Mouse (Mus musculus) MEL (cell line): ENCODE results near the gene Synpo2l. TPM values are rescaled to one million over a fixed set of nuclear protein-coding genes. Genes with fewer than 3 reads are reported as not detected.

Source experiments
- DNase-seq: peaks from one replicate; pipeline ENCODE4 v3.0.0; 2011; ENCODE audit warnings: low read depth, low spot score
- H3K27ac ChIP-seq: 2 replicates; pipeline ENCODE4 v1.5.1; 2012; ENCODE audit warnings: low read depth, mild to moderate bottlenecking, control low read depth, low read length, moderate library complexity; ENCODE audit not compliant: control insufficient read depth
- H3K27me3 ChIP-seq, 2 experiments: fragments of 150-350 bp in 1 of 2; sonication (generic) in 1 of 2; 2 replicates each; pipeline ENCODE4 v1.6.1; 2012; ENCODE audit warnings: low read length in 2 of 2, mild to moderate bottlenecking in 2 of 2, improper control_type of control experiment in 1 of 2, moderate library complexity in 1 of 2; ENCODE audit not compliant: insufficient read depth in 2 of 2, control insufficient read depth in 1 of 2
- H3K36me3 ChIP-seq, 2 experiments: 2 replicates each; pipeline ENCODE4 v1.6.1; 2012 to 2014; ENCODE audit warnings: low read length in 2 of 2, improper control_type of control experiment in 1 of 2, inconsistent platforms in 1 of 2, mild to moderate bottlenecking in 1 of 2; ENCODE audit not compliant: insufficient read depth in 2 of 2, control insufficient read depth in 1 of 2
- H3K4me1 ChIP-seq, 2 experiments: fragments of 150-350 bp in 1 of 2; sonication (generic) in 1 of 2; 2 replicates each; pipeline ENCODE4 v1.6.1; 2012; ENCODE audit warnings: low read length in 2 of 2, improper control_type of control experiment in 1 of 2, mild to moderate bottlenecking in 1 of 2; ENCODE audit not compliant: insufficient read depth in 2 of 2, control insufficient read depth in 1 of 2
- H3K4me3 ChIP-seq, 2 experiments: fragments of 150-350 bp in 1 of 2; sonication (generic) in 1 of 2; 2 replicates each; pipeline ENCODE4 v1.5.1; 2012; ENCODE audit warnings: low read depth in 2 of 2, low read length in 2 of 2, mild to moderate bottlenecking in 2 of 2, moderate library complexity in 2 of 2, control low read depth in 1 of 2, improper control_type of control experiment in 1 of 2; ENCODE audit not compliant: control insufficient read depth in 1 of 2, insufficient read depth in 1 of 2
- H3K79me2 ChIP-seq: 2 replicates; pipeline ENCODE4 v1.6.1; 2012; ENCODE audit warnings: mild to moderate bottlenecking, low read length, moderate library complexity; ENCODE audit not compliant: control insufficient read depth, poor library complexity, insufficient read depth
- H3K9ac ChIP-seq: 2 replicates; pipeline ENCODE4 v1.6.1; 2012; ENCODE audit warnings: low read depth, mild to moderate bottlenecking, control low read depth, low read length, moderate library complexity; ENCODE audit not compliant: control insufficient read depth, poor library complexity, severe bottlenecking
- H3K9me3 ChIP-seq: fragments of 150-350 bp; sonication (generic); replicated peaks from 2 replicates; pipeline ENCODE4 v1.6.1; 2012; ENCODE audit warnings: mild to moderate bottlenecking, low read length, improper control_type of control experiment, moderate library complexity; ENCODE audit not compliant: insufficient read depth
- CHD1 ChIP-seq: IDR thresholded peaks from 2 replicates; pipeline ENCODE4 v1.6.1; 2012; ENCODE audit warnings: low read depth, mild to moderate bottlenecking, inconsistent platforms, low read length, improper control_type of control experiment
- E2F4 ChIP-seq: IDR thresholded peaks from 2 replicates; pipeline ENCODE4 v1.6.1; 2011; ENCODE audit warnings: low read depth, low read length, improper control_type of control experiment, borderline replicate concordance
- EP300 ChIP-seq, 2 experiments: IDR thresholded peaks; 2 replicates each; pipeline ENCODE4 v1.6.1; 2011; ENCODE audit warnings: improper control_type of control experiment in 2 of 2, low read length in 2 of 2, low read depth in 1 of 2, mild to moderate bottlenecking in 1 of 2
- JUND ChIP-seq: IDR thresholded peaks from 2 replicates; pipeline ENCODE4 v1.6.1; 2011; ENCODE audit warnings: low read depth, mild to moderate bottlenecking, improper control_type of control experiment, low read length
- KAT2A ChIP-seq: conservative IDR thresholded peaks from 2 replicates; pipeline ENCODE4 v1.6.1; 2012; ENCODE audit warnings: low read depth, low read length, improper control_type of control experiment, inconsistent platforms
- MAFK ChIP-seq: IDR thresholded peaks from 2 replicates; pipeline ENCODE4 v1.6.1; 2011; ENCODE audit warnings: low read depth, mild to moderate bottlenecking, low read length, improper control_type of control experiment, borderline replicate concordance
- MAZ ChIP-seq: IDR thresholded peaks from 2 replicates; pipeline ENCODE4 v1.6.1; 2012; ENCODE audit warnings: low read depth, mild to moderate bottlenecking, inconsistent platforms, low read length, improper control_type of control experiment
- MEF2A ChIP-seq: IDR thresholded peaks from 2 replicates; pipeline ENCODE4 v1.6.1; 2014; ENCODE audit warnings: low read depth, mild to moderate bottlenecking, inconsistent platforms, low read length, improper control_type of control experiment; ENCODE audit not compliant: poor library complexity, insufficient replicate concordance, severe bottlenecking; ENCODE audit errors: extremely low read depth
- MYB ChIP-seq: IDR thresholded peaks from 2 replicates; pipeline ENCODE4 v1.6.1; 2011; ENCODE audit warnings: mild to moderate bottlenecking, low read depth, low read length, improper control_type of control experiment
- MYC ChIP-seq: IDR thresholded peaks from 2 replicates; pipeline ENCODE4 v1.6.1; 2011; ENCODE audit warnings: low read depth, mild to moderate bottlenecking, low read length, improper control_type of control experiment, moderate library complexity
- SMC3 ChIP-seq: IDR thresholded peaks from 2 replicates; pipeline ENCODE4 v1.6.1; 2011; ENCODE audit warnings: low read depth, low read length, improper control_type of control experiment
- TBP ChIP-seq: IDR thresholded peaks from 2 replicates; pipeline ENCODE4 v1.8.0; 2011; ENCODE audit warnings: low read depth, low read length, improper control_type of control experiment
- ZKSCAN1 ChIP-seq: IDR thresholded peaks from 2 replicates; pipeline ENCODE4 v1.6.1; 2012; ENCODE audit warnings: low read depth, mild to moderate bottlenecking, inconsistent platforms, low read length, improper control_type of control experiment, moderate library complexity
- ZNF384 ChIP-seq: IDR thresholded peaks from 2 replicates; pipeline ENCODE4 v1.6.1; 2012; ENCODE audit warnings: low read depth, mild to moderate bottlenecking, inconsistent platforms, low read length, improper control_type of control experiment
- polyA plus RNA-seq, 2 experiments: library from polyadenylated mRNA; stranded (reverse) in 1 of 2; unstranded in 1 of 2; fragments of >175 nt in 1 of 2; fragments of >200 nt in 1 of 2; gene quantifications; 2 replicates each; pipeline versions ENCODE4 v1.2.1 to v1.2.4; 2012; ENCODE audit warnings: low replicate concordance in 2 of 2, low read depth in 1 of 2; ENCODE audit not compliant: insufficient read length in 2 of 2, insufficient read depth in 1 of 2, missing spikeins in 1 of 2
- total RNA-seq: library from RNA; depleted of rRNA; stranded (reverse); fragments of 300-350 nt; gene quantifications from 2 replicates; pipeline ENCODE4 v1.2.3, GENCODE M21; 2012

The Synpo2l gene
- total and polyA plus RNA-seq, 3 experiments, result 0.04 to 0.06 TPM; not detected in 1

DNA sequence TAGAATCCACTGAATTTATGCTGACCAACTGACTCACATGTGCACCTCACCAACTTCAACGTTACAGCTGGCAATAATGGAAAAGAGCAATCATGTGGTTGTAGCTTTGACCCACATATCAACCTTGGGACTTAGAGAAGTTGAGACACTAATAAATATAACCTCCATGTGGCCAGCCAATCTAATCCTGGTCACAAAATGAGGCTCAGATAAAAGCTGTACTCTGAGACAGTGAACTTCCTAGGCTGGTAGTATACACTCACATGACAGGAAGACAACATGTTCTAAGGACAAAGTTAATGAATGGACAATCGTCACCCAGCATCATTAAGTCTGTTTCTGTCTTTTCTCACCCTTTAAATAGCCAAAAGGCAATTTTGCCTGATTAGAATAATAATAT, 41.7 kb downstream of the Synpo2l start:
- TF ChIP-seq E2F4 (no peak), ZNF384 (no peak), TBP (no peak), MAFK (no peak), ZKSCAN1 (no peak), KAT2A (no peak), JUND (no peak), MEF2A (no peak), MYC (no peak)
- TF ChIP-seq, all 39 proteins: peak for 0
- no peaks in the 10 kb centered on the region for H3K9me3 ChIP-seq
- no peak for DNase-seq
- H3K9ac ChIP-seq, result no peak overlapping the region
- no peaks in the 10 kb centered on the region for H3K27me3 ChIP-seq
- peaks cover 0 to 7% of the 10 kb centered on the region in 2 experiments; a peak in 2 of 4 replicates for H3K36me3 ChIP-seq
- peaks cover 2 to 6% of the 10 kb centered on the region in 2 experiments; a peak in 2 of 4 replicates for H3K4me1 ChIP-seq
- no peak overlapping the region for H3K4me3 ChIP-seq
- peaks cover 1% of the 10 kb centered on the region; the same call in 1 of the 2 replicates for H3K79me2 ChIP-seq
- H3K27ac ChIP-seq, result no peak overlapping the region

DNA sequence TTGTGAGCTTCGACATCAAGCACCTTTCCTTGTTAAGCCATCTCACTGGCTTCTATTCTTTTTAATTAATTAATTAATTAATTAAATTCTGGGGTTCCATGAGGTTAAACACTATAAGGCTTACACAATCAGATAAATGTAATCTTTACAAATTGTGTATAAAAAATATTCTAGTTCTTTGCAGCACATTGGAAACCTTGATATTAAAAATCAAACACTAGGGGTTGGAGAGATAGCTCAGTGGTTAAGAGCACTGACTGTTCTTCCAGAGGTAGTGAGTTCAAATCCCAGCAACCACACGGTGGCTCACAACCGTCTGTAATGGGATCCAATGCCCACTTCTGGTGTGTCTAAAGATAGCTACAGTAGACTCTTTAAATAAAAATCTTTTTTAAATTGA, 45.2 kb downstream of the Synpo2l start:
- H3K4me3 ChIP-seq, result no peak overlapping the region
- H3K4me1 ChIP-seq, result peaks cover 2 to 6% of the 10 kb centered on the region in 2 experiments; a peak in 2 of 4 replicates
- H3K79me2 ChIP-seq, result peaks cover 1% of the 10 kb centered on the region; the same call in 1 of the 2 replicates
- no peak overlapping the region for H3K27ac ChIP-seq
- no peaks in the 10 kb centered on the region for H3K27me3 ChIP-seq
- no peaks in the 10 kb centered on the region for H3K9me3 ChIP-seq
- no peak for TF ChIP-seq MAZ
- TF ChIP-seq E2F4, result no peak
- TF ChIP-seq MYC, result no peak
- no peak for TF ChIP-seq KAT2A
- TF ChIP-seq TBP, result peak; percentile 92
- TF ChIP-seq CHD1, result no peak
- TF ChIP-seq SMC3, result no peak
- no peak for TF ChIP-seq JUND
- H3K9ac ChIP-seq, result no peak overlapping the region
- peaks cover 0 to 7% of the 10 kb centered on the region in 2 experiments; a peak in 2 of 4 replicates for H3K36me3 ChIP-seq
- no peak for DNase-seq

DNA sequence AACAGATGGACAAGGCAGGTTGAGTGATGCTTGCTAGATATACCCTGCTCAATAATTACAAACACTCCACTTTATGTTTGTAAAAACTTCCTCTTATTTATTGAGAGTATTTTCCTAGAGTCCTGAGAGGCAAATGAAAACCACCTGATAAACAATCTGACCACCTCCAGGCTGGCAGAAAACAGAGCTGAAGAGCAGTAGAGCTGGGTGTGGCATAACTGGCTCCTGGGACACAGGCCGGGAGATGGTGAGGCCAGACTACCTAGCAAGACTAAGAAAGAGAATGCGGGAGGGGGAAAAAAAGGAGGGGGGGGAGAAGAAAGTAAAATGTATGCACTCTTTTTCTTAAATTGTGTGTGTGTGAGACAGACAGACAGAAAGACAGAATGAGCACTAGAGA, 45.7 kb downstream of the Synpo2l start:
- Histone ChIP-seq H3K27me3 (no peaks in the 10 kb centered on the region), H3K79me2 (peaks cover 1% of the 10 kb centered on the region; the same call in 1 of the 2 replicates), H3K4me3 (no peak overlapping the region), H3K9me3 (no peaks in the 10 kb centered on the region), H3K4me1 (peaks cover 2 to 6% of the 10 kb centered on the region in 2 experiments; a peak in 2 of 4 replicates), H3K27ac (no peak overlapping the region), H3K36me3 (peaks cover 0 to 7% of the 10 kb centered on the region in 2 experiments; a peak in 2 of 4 replicates), H3K9ac (no peak overlapping the region)
- no peak for TF ChIP-seq MYB
- 0 out of 4 replicates have a peak, but pooled peaks of 1 of the 2 experiments have one; percentile 12 for TF ChIP-seq EP300 (IDR thresholded peaks at IDR 0.05; ENCODE audit: low read depth in 1 of 2, low read length in 2 of 2)
- no peak for DNase-seq
